Mouse (Mus musculus) 3134 (cell line): ENCODE measurements around the gene Arrdc2.

ENCODE experiments used
- DNase-seq: peaks from one replicate; pipeline ENCODE4 v3.0.0-alpha.2; 2011; ENCODE audit warnings: low spot score; ENCODE audit not compliant: insufficient read length; ENCODE audit errors: extremely low read depth

Arrdc2 gene

DNA sequence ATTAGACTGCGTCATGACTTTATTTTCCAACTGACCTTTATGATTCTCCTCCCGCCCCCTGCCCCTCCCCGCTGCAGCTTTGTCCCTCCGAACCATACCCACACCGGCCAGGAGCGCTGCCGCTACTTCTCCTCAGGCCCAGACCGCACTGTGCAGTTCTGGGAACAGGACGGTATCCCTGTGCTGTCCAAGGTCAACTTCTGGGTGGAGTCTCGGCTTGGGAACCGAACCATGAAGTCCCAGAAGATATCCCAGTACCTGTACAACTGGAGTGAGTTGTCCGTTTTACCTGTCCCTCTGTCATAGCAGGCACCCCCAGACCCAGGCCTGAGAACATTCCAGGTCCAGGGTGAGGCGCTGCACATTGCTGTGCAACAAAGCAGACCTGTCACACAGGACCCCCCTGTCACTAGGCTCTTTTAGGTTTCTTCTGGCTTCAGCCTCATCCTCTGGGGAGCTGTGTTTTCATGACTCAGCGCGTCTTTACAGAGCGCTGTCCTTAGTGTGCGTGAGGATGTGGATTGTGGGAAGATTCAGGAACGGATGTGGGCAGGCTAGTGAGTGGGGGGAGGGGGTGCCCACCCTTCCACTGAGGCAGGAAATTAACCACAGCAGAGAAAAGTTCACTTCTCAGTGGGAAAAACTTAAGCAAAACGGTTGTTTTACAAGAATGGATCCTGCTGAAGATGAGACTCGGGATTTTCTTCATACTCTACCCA is 28.4 kb downstream of the Arrdc2 start:
- DNase-seq: peak; percentile 82

- no peak for DNase-seq
Measured at GRCm38 (mm10) chr8:70808955-70809701, 30.4 kb downstream of the Arrdc2 start.

- DNase-seq: no peak
Measured at GRCm38 (mm10) chr8:70808239-70808638, 31.3 kb downstream of the Arrdc2 start, which contains the start of gene Il12rb1. Gene Il12rb1 (plus strand): TSS chr8:70808449.

- no peak for DNase-seq
Measured at GRCm38 (mm10) chr8:70807304-70807703, 32.2 kb downstream of the Arrdc2 start.

GRCm38 (mm10) chr8:70806541-70806940 is 33.0 kb downstream of the Arrdc2 start:
- DNase-seq: no peak

GRCm38 (mm10) chr8:70804481-70805206 is 34.9 kb downstream of the Arrdc2 start, which contains the start of gene Mast3:
Gene Mast3 (minus strand): TSS chr8:70805054.
- DNase-seq: peak; percentile 85

GRCm38 (mm10) chr8:70803761-70804480 is 35.6 kb downstream of the Arrdc2 start:
- DNase-seq: no peak

DNA sequence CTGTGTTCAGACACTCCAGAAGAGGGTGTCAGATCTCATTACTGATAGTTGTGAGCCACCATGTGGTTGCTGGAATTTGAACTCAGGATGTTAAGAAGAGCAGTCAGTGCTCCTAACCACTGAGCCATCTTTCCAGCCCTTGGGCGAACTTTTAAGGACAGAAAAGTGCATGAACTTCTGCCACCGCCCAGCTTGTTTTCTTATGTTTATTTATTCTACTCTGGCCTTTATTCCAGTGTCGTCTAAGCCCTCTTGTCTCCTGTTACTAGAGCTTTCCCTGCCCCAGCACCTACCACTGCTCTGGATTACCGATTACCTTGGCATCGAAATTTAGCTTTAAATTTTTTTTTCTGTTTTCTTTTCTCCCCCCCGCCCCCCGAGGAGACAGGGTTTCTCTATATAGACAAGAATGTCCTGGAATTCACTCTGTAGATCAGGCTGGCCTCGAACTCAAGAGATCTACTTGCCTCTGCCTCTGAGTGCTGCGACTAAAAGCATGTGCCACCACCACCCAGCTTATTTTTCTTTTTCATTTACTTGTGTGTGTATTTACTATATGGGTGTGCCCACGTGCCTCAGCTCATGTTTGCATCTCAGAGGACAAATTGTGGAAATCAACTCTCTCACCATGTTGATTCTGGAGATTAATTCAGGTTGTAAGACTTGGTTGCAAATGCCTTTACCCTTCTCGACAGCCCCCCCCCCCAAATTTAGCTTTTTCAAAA is 36.6 kb downstream of the Arrdc2 start:
- no peak for DNase-seq

- no peak for DNase-seq
Measured at GRCm38 (mm10) chr8:70801830-70802229, 37.7 kb downstream of the Arrdc2 start.

DNA sequence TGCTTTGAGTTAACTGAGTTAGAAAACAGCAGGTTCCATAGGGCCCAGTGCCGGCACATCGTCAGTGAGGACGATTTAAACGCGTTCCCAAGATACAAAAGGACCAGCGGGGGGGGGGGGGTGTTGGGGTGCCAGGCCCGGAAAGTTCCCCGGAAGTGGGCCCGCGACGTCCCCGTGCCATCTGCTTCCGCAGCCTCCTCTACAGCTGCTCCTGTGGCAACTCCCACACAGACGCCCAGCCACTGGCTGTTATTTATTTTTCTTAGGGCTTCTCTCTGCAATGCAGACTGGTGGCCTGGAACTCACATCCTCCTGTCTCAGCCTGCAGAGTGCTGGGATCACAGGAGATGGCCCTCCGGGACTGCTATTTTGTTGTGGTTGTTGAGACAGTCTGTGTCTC is 38.4 kb downstream of the Arrdc2 start:
- no peak for DNase-seq

DNA sequence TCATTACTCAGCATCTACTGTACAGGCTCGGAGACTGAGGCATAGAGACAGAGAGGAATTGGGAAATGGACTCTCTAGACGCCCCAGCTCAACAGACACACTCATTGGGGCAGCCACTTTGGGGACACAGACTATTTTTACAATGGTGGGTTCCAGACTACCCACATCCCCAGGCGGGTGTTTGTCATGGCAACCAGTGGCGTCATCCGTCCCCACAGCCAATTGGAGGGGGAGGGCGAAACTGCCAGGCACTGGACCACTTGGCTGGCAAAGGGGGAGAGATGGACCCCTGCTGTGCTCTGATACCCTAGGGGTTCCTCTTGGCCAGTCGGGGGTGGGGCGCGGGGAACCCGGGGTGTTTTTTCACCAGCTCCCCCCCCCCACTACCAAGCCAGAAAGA is 38.9 kb downstream of the Arrdc2 start:
- DNase-seq: no peak

GRCm38 (mm10) chr8:70798281-70798680 is 41.2 kb downstream of the Arrdc2 start:
- DNase-seq: no peak

DNA sequence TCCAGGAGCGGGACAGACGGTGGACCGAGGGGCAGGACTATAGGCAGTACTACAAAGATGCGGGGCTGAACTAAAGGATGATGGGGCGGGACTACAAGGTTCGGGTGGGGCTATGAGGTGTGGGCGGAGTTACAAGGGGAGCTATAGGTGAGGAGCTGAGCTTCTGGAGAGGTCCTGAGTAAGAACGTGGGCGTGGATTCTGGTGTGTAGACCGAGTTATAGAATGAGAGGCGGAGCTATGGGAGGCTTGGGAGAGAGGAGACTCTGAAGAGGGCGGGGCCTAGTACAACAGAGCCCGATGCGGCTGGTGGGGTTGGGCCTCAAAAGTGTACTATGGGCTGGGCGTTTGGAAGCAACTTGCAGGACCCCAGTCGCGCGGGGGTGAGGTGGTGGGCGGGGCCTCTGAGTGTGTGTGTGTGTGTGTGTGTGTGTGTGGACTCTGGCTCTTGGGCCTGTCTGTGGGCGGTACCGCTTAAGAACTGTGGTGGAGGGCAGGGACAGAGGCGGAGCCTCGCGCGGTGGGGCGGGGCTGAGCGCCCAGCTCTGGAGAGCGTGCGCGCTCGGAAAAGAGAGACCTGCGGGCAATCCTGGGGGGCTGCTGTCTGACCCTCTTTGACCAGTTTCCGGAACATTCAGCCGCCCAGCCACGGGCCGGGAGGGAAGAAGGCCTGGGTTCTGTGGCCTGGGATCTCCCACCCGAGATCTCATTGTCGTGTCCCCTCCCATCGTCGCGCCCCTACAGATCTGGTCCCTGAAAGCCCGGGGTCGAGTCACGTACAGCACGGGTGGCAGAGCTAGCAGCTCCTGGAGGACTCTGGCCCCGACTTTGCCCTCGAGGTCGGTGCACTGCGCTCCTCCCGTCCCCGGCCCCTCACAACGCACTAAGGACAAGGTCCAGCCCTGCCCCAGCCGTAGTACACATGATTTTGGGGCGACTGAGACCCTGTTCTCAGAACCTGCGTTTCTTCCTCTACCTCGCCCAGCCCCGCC is 42.1 kb downstream of the Arrdc2 start:
- DNase-seq: peak; percentile 96

DNA sequence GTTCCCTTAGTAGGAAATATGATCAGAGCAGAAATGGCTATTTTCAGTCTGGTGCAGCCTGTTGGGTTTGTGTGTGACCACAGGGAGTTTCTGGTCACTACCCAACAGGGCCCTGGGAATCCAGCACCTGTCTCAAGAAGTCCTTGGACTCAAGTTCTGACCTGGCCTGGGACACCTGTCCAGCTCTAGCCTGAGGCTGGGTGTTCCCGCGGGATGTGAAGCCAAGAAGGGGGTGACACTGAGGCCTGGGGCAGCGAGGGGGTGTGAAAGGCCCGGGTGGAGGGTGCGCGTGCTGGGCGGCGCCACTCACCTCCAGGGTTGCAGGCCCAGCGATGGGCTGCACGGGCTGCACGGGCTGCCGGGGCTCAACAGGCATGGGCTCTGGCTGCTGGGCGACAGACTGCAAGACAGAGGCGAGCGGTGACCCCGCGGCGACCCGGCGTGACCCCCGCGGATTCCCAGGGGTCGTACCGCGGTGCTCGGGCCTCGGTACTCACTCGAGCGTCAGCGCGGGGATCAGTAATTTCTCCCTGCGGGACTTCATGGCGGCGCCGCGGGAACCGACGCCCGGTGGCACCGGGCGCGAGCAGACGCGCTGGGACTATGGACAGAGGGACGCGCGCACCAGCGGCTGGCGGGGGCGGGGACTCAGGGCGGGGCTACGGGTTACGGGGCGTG is 43.0 kb downstream of the Arrdc2 start:
- no peak for DNase-seq

DNA sequence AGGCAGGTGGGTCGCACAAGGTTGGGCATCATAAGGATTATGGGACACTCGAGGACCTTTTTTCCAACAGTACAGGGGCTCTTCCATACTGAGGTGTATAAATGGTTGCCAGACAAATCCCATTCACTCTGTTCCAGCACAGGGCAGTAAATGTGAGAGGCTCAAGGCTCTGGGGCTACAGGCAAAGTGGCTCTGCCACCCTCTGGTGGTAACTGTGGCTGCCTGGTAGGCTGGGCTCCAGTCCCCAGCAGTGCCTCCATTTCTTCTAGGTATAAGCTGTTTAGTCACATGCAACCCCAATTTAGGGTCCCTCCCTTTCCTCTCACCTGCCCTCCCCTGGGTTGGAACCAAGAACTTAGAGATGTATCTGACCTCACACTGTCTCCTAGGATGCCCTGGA is 44.1 kb downstream of the Arrdc2 start:
- DNase-seq: no peak

DNA sequence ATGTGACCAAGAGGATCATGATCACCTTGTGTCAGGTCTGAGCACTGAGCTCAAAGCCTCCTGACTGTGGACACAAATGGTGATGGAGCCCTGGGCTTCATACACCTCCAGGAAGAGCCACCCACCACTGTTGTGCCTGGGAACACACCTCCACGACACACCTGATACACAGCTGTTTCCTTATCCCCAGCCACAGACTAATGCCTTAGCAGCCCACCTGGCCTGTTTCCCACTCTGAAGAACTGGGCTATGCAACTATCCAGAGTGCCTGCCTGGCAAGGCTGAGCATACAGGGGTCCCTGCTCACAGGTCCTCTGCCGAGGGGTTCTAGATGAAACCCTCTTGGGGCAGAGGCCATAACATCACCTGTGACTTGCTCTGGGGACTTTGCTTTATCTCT is 45.3 kb downstream of the Arrdc2 start:
- DNase-seq: no peak

- DNase-seq: no peak
Measured at GRCm38 (mm10) chr8:70792700-70793099, 46.8 kb downstream of the Arrdc2 start.

DNA sequence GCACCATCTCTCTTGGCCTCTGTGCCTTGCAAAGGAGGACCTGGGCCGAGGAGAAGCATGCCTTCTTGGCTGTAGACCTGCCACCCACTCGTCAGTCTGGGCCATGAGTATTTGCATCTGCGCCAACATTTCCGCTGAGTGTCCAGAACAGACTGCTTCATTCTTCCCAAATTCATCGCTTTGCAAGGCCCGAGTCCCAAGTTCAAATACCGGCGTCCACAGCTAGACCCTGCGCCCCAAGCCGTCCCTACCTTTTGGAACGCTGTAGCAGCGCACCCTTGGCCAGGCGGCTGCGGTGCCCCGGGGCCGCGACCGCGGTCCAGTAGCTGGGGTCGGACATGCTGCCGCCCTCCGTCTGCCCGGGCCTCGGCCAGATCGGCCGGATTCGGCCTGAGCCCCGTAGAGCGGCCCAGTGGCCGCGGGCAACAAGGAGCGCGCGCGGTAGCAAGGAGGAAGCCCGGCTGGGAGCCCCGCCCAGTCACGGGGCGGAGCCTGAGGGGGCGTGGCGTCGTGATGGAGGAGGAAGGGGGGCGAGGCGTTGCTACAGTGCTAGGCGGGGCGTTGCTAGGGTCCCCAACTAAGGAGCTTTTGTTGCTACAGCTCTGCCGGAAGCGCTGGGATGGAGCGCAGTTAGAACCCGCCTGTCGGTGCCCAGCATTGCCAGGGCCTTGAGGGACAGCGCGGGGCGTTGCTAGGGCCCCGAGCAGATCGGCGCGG is 47.4 kb downstream of the Arrdc2 start:
- peak; percentile 97 for DNase-seq
